Mouse (Mus musculus) CH12.LX (cell line): ENCODE measurements at regions not wholly inside any gene's neighbourhood (a gene's known extent, or its start where the extent isn't known, plus 50 kb on each side); places are given as distances from the start of the nearest gene placed in this dataset.
"Not testable (repeated sequence)": the region's sequence is repeated elsewhere in the genome, so short reads cannot be mapped to it uniquely, and the experiment has no call there.

Source experiments
- DNase-seq: peaks from one replicate; pipeline ENCODE4 v3.0.0-alpha.2; 2013; ENCODE audit errors: extremely low read depth
- H3K27ac ChIP-seq: 2 replicates; pipeline ENCODE4 v1.5.1; 2012; ENCODE audit warnings: low read depth, mild to moderate bottlenecking, control low read depth, moderate library complexity; ENCODE audit not compliant: insufficient read depth
- H3K27me3 ChIP-seq: replicated peaks from 2 replicates; pipeline ENCODE3; 2012; ENCODE audit warnings: inconsistent platforms
- H3K36me3 ChIP-seq, 2 experiments: replicated peaks in 1 of 2; 2 replicates each; pipeline versions ENCODE3 to v1.6.1; 2012; ENCODE audit warnings: inconsistent platforms in 1 of 2, low read length in 1 of 2, mild to moderate bottlenecking in 1 of 2, mixed read lengths in 1 of 2, moderate library complexity in 1 of 2; ENCODE audit not compliant: control insufficient read depth in 1 of 2, insufficient read depth in 1 of 2
- H3K4me1 ChIP-seq, 2 experiments: 2 replicates each; pipeline ENCODE4 v1.6.1; 2012; ENCODE audit warnings: inconsistent platforms in 1 of 2, moderate library complexity in 1 of 2; ENCODE audit not compliant: insufficient read depth in 2 of 2, control insufficient read depth in 1 of 2
- H3K4me2 ChIP-seq: 2 replicates; pipeline ENCODE4 v1.6.1; 2012; ENCODE audit warnings: low read depth, mild to moderate bottlenecking, control low read depth; ENCODE audit not compliant: poor library complexity, insufficient read depth, severe bottlenecking
- H3K4me3 ChIP-seq, 3 experiments: fragments of 150-350 bp in 1 of 3; sonication (generic) in 1 of 3; replicated peaks in 1 of 3; 2 replicates each; pipeline versions ENCODE3 to v1.5.1; 2011 to 2012; ENCODE audit warnings: low read depth in 2 of 3, low read length in 2 of 3, mild to moderate bottlenecking in 2 of 3, moderate library complexity in 2 of 3, control low read depth in 1 of 3, improper control_type of control experiment in 1 of 3, inconsistent platforms in 1 of 3, mixed read lengths in 1 of 3; ENCODE audit not compliant: poor library complexity in 1 of 3
- H3K79me2 ChIP-seq: replicated peaks from 2 replicates; pipeline ENCODE4 v1.6.1; 2012; ENCODE audit warnings: mild to moderate bottlenecking, moderate library complexity; ENCODE audit not compliant: control insufficient read depth, poor library complexity, insufficient read depth, severe bottlenecking; ENCODE audit errors: extremely low read depth
- H3K9ac ChIP-seq: 2 replicates; pipeline ENCODE4 v1.6.1; 2012; ENCODE audit warnings: low read depth, mild to moderate bottlenecking, control low read depth, moderate library complexity; ENCODE audit not compliant: insufficient read depth
- H3K9me3 ChIP-seq: replicated peaks from 2 replicates; pipeline ENCODE3; 2012; ENCODE audit warnings: low read length, inconsistent platforms, mixed read lengths
- BHLHE40 ChIP-seq: IDR thresholded peaks from 2 replicates; pipeline ENCODE4 v1.6.1; 2011; ENCODE audit warnings: mild to moderate bottlenecking, low read depth, low read length, improper control_type of control experiment
- CHD2 ChIP-seq: IDR thresholded peaks from 2 replicates; pipeline ENCODE4 v1.6.1; 2011; ENCODE audit warnings: low read length, improper control_type of control experiment
- CTCF ChIP-seq, 2 experiments: IDR thresholded peaks in 1 of 2; conservative IDR thresholded peaks in 1 of 2; 2 replicates each; pipeline ENCODE4 v1.5.1; 2011 to 2012; ENCODE audit warnings: low read depth in 2 of 2, low read length in 2 of 2, improper control_type of control experiment in 1 of 2, inconsistent platforms in 1 of 2, mild to moderate bottlenecking in 1 of 2, moderate library complexity in 1 of 2
- E2F4 ChIP-seq: IDR thresholded peaks from 2 replicates; pipeline ENCODE4 v1.6.1; 2011; ENCODE audit warnings: low read depth, low read length, improper control_type of control experiment; ENCODE audit not compliant: insufficient replicate concordance
- ELF1 ChIP-seq: IDR thresholded peaks from 2 replicates; pipeline ENCODE4 v1.6.1; 2014; ENCODE audit warnings: low read depth, mild to moderate bottlenecking, inconsistent platforms, low read length, improper control_type of control experiment
- EP300 ChIP-seq: IDR thresholded peaks from 2 replicates; pipeline ENCODE4 v1.6.1; 2011; ENCODE audit warnings: low read length, improper control_type of control experiment
- IRF4 ChIP-seq: IDR thresholded peaks from 2 replicates; pipeline ENCODE4 v1.6.1; 2014; ENCODE audit warnings: low read depth, mild to moderate bottlenecking, inconsistent platforms, low read length, improper control_type of control experiment
- JUN ChIP-seq: IDR thresholded peaks from 2 replicates; pipeline ENCODE4 v1.6.1; 2011; ENCODE audit warnings: low read depth, mild to moderate bottlenecking, low read length, improper control_type of control experiment, moderate library complexity; ENCODE audit not compliant: insufficient read depth
- JUND ChIP-seq: conservative IDR thresholded peaks from 2 replicates; pipeline ENCODE4 v1.6.1; 2011; ENCODE audit warnings: low read depth, low read length, improper control_type of control experiment
- KAT2A ChIP-seq: IDR thresholded peaks from 2 replicates; pipeline ENCODE4 v1.6.1; 2012; ENCODE audit warnings: low read length, improper control_type of control experiment, inconsistent platforms; ENCODE audit not compliant: insufficient replicate concordance
- MAFK ChIP-seq: IDR thresholded peaks from 2 replicates; pipeline ENCODE4 v1.6.1; 2011; ENCODE audit warnings: low read length, improper control_type of control experiment; ENCODE audit not compliant: insufficient replicate concordance
- MAX ChIP-seq: IDR thresholded peaks from 2 replicates; pipeline ENCODE4 v1.6.1; 2011; ENCODE audit warnings: low read length, improper control_type of control experiment
- MAZ ChIP-seq: IDR thresholded peaks from 2 replicates; pipeline ENCODE4 v1.6.1; 2012; ENCODE audit warnings: low read depth, mild to moderate bottlenecking, inconsistent platforms, low read length, improper control_type of control experiment, moderate library complexity
- MXI1 ChIP-seq: IDR thresholded peaks from 2 replicates; pipeline ENCODE4 v1.6.1; 2011; ENCODE audit warnings: mild to moderate bottlenecking, low read depth, low read length, improper control_type of control experiment
- MYC ChIP-seq: IDR thresholded peaks from 2 replicates; pipeline ENCODE4 v1.6.1; 2011; ENCODE audit warnings: low read depth, mild to moderate bottlenecking, improper control_type of control experiment, low read length
- NRF1 ChIP-seq: IDR thresholded peaks from 2 replicates; pipeline ENCODE4 v1.6.1; 2014; ENCODE audit warnings: low read depth, mild to moderate bottlenecking, inconsistent platforms, low read length, improper control_type of control experiment, moderate library complexity
- POLR2A ChIP-seq: IDR thresholded peaks from 2 replicates; pipeline ENCODE4 v1.6.1; 2011; ENCODE audit warnings: low read depth, mild to moderate bottlenecking, improper control_type of control experiment, low read length
- RAD21 ChIP-seq: IDR thresholded peaks from 2 replicates; pipeline ENCODE4 v1.6.1; 2011; ENCODE audit warnings: low read depth, mild to moderate bottlenecking, low read length, improper control_type of control experiment, moderate library complexity
- SIN3A ChIP-seq: IDR thresholded peaks from 2 replicates; pipeline ENCODE4 v1.6.1; 2012; ENCODE audit warnings: low read length, improper control_type of control experiment, inconsistent platforms
- SMC3 ChIP-seq: IDR thresholded peaks from 2 replicates; pipeline ENCODE4 v1.6.1; 2011; ENCODE audit warnings: low read depth, low read length, improper control_type of control experiment
- TBP ChIP-seq: conservative IDR thresholded peaks from 2 replicates; pipeline ENCODE4 v1.6.1; 2011; ENCODE audit warnings: low read depth, low read length, improper control_type of control experiment
- ZC3H11A ChIP-seq: IDR thresholded peaks from 2 replicates; pipeline ENCODE4 v1.6.1; 2012; ENCODE audit warnings: low read depth, mild to moderate bottlenecking, inconsistent platforms, low read length, improper control_type of control experiment
- ZKSCAN1 ChIP-seq: IDR thresholded peaks from 2 replicates; pipeline ENCODE4 v1.6.1; 2012; ENCODE audit warnings: low read depth, inconsistent platforms, low read length, improper control_type of control experiment, borderline replicate concordance
- ZMIZ1 ChIP-seq: IDR thresholded peaks from 2 replicates; pipeline ENCODE4 v1.6.1; 2012; ENCODE audit warnings: low read depth, mild to moderate bottlenecking, inconsistent platforms, low read length, improper control_type of control experiment
- ZNF384 ChIP-seq: IDR thresholded peaks from 2 replicates; pipeline ENCODE4 v1.6.1; 2012; ENCODE audit warnings: low read depth, low read length, improper control_type of control experiment, inconsistent platforms
- dilution Hi-C: fragments of 300-500 bp; cut with MboI; formaldehyde crosslinking; loops from 2 replicates; pipeline ENCODE4 v1.14.3; 2020; ENCODE audit warnings: low sequenced_read_pairs; ENCODE audit not compliant: extremely low pct_unique_long_range_greater_than_20kb, extremely low pct_ligation_motif_present
- in situ Hi-C: fragments of 300-500 bp; cut with MboI; formaldehyde crosslinking; loops from 3 replicates; pipeline ENCODE4 v1.14.3; 2019; ENCODE audit warnings: low sequenced_read_pairs, low pct_ligation_motif_present, low pct_unique_long_range_greater_than_20kb, mixed read lengths

DNA sequence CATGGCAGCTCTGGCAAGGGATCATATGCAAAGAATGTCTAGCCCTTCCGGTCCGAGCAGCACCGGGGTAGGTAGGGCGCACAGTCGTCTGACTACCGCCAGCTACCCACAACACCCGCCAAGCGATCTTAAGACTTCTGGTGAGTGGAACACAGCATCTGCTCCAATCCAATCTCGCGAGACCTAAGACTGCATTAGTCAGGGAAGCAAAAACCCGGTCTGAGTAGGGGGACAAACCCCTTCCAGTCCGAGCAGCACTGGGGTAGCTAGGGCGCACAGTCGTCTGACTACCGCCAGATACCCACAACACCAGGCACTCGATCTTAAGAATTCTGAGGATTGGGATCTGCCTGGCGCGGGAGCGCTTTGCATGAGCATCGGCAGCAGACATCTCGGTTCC, 57.1 kb downstream of the Nap1l2 start:
- H3K4me3 ChIP-seq, in situ Hi-C loops, H3K27ac ChIP-seq: not testable (repeated sequence)

DNA sequence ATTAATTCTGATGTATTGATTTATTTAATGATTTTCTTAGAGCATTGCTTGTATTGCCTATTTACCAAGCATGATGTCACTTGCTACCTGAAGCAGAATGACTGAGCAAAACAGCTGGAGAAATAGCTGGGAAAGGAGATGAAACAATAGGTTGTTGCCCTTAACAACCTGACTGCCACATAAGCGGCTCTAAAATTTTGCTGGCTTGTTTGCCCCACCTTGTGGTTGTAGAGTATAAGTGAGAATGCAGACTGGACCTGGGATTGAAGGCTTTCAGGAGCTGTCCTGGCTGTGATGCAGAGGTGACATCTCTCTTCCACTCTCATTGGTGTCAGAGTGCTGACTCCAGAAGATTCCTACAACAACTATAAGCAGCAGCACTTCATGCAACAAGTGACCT, 77.3 kb downstream of the Nap1l2 start:
- no peak for TF ChIP-seq KAT2A
- TF ChIP-seq MAZ = no peak
- no peak for TF ChIP-seq MXI1
- TF ChIP-seq SMC3 = peak; percentile 84
- no peak for TF ChIP-seq MAX
- TF ChIP-seq ZMIZ1 = no peak
- no peak for TF ChIP-seq ZNF384
- TF ChIP-seq ZC3H11A = peak; percentile 12; the same call in 1 of the 2 replicates
- TF ChIP-seq JUND = no peak
- no peak for TF ChIP-seq NRF1
- TF ChIP-seq CTCF (conservative IDR thresholded peaks at IDR 0.05 in 1 of 2, IDR thresholded peaks at IDR 0.05 in 1 of 2; ENCODE audit: low read depth in 2 of 2, low read length in 2 of 2) = peak in 1 of 2 experiments; percentile 69; a peak in 2 of 4 replicates
- no peak for TF ChIP-seq JUN
- no peak for TF ChIP-seq MAFK
- no peak for TF ChIP-seq ZKSCAN1
- TF ChIP-seq E2F4 = no peak
- no peak for TF ChIP-seq ELF1
- no peak for TF ChIP-seq MYC
- no peak for TF ChIP-seq CHD2
- TF ChIP-seq BHLHE40 = no peak
- no peak for TF ChIP-seq POLR2A
- no peak for TF ChIP-seq IRF4
- TF ChIP-seq SIN3A = no peak
- no peak for TF ChIP-seq TBP
- TF ChIP-seq EP300 = no peak
- TF ChIP-seq RAD21 = peak; percentile 75
- Histone ChIP-seq H3K4me3 (no peak overlapping the region), H3K4me2 (no peak overlapping the region), H3K79me2 (no peaks in the 10 kb centered on the region), H3K27me3 (no peaks in the 10 kb centered on the region), H3K4me1 (no peaks in the 10 kb centered on the region), H3K9ac (no peak overlapping the region), H3K9me3 (no peaks in the 10 kb centered on the region), H3K36me3 (no peaks in the 10 kb centered on the region), H3K27ac (no peak overlapping the region)
- peak; percentile 35 for DNase-seq
- dilution Hi-C loops = no loop called here
- in situ Hi-C loops = no loop called here

More for the DNA sequence above, 57.1 kb downstream of the Nap1l2 start:
- DNase-seq, H3K36me3 ChIP-seq, dilution Hi-C loops, H3K27me3 ChIP-seq, H3K4me2 ChIP-seq, H3K9me3 ChIP-seq, H3K4me1 ChIP-seq, H3K9ac ChIP-seq, H3K79me2 ChIP-seq: not testable (repeated sequence)

DNA sequence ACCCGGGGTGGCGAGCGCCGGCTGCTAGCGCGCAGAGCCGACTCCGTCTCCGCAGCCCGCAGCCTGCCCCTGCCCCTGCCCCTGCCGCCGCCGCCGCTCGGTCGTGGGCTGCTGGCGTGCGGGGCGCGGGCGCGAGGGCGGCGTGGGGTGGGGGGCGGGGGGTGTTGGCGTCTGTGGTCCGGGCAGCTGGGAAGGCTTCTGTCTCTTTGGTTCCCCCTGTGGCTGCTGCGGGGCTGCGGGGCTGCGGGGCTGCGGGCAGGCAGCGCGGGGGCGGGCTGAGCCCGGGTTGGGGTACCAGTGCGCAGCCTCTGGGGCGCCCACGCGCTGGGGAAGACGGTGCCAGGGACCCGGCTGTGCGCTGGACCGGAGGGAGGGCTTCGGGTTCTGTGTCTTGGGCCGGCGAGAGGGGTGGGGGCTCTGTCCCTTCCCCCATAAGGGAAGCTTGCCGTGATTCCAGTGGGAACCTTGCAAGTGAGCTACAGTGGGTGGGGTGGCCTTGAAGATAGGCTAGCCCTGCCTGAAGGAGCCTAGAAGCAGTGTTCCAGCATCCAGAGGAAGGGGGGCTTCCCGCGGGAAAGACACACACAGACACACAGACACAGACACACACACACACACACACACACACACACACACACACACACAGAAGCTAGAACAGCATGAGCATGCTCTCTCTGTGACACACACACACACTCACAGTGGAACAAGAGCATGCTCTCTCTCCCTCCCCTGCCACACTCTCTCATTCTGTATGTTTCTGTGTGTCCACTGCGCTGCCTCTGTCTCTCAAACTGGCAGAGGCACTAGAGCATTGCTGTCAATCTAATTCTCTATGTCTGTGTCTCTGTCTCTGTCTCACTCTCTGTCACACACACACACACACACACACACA, 118.5 kb downstream of the Nap1l2 start:
- H3K27me3 ChIP-seq, in situ Hi-C loops, H3K9ac ChIP-seq, H3K9me3 ChIP-seq, H3K27ac ChIP-seq, H3K4me2 ChIP-seq, H3K79me2 ChIP-seq, dilution Hi-C loops, DNase-seq, H3K36me3 ChIP-seq, H3K4me3 ChIP-seq, H3K4me1 ChIP-seq: not testable (repeated sequence)
